Mouse (Mus musculus) midbrain, postnatal 0 days (tissue): ENCODE measurements around the gene Dap. TPM values are rescaled to one million over a fixed set of nuclear protein-coding genes. Genes with fewer than 3 reads are reported as not detected.

Experiments
- ATAC-seq: fragments of 200-750 bp; cut with Nextera tagmentation; 2 replicates; pipeline ENCODE4 v1.8.0; 2017; ENCODE audit warnings: moderate number of reproducible peaks, mild to moderate bottlenecking, moderate TSS enrichment, moderate library complexity; ENCODE audit not compliant: low FRiP score
- DNase-seq: peaks from one replicate; pipeline ENCODE4 v3.0.0-alpha.2; 2015; ENCODE audit warnings: low spot score
- H3K27ac ChIP-seq: fragments of 300-500 bp; sonication (generic); 2 replicates; pipeline ENCODE4 v1.5.1; 2014; ENCODE audit warnings: low read depth, mild to moderate bottlenecking, low read length, mixed read lengths
- H3K27me3 ChIP-seq: fragments of 300-500 bp; sonication (generic); 2 replicates; pipeline ENCODE4 v1.6.1; 2014; ENCODE audit warnings: low read length, control low read depth, mixed read lengths; ENCODE audit not compliant: insufficient read depth
- H3K36me3 ChIP-seq: fragments of 300-500 bp; sonication (generic); 2 replicates; pipeline ENCODE4 v1.6.1; 2014; ENCODE audit warnings: low read length, control low read depth, mixed read lengths; ENCODE audit not compliant: insufficient read depth
- H3K4me1 ChIP-seq: fragments of 300-500 bp; sonication (generic); 2 replicates; pipeline ENCODE4 v1.6.1; 2014; ENCODE audit warnings: mild to moderate bottlenecking, control low read depth, antibody characterized with exemption, low read length, mixed read lengths; ENCODE audit not compliant: insufficient read depth
- H3K4me2 ChIP-seq: fragments of 300-500 bp; sonication (generic); 2 replicates; pipeline ENCODE4 v1.6.1; 2014; ENCODE audit warnings: low read depth, mild to moderate bottlenecking, low read length, mixed read lengths; ENCODE audit not compliant: poor library complexity, severe bottlenecking
- H3K4me3 ChIP-seq: fragments of 300-500 bp; sonication (generic); 2 replicates; pipeline ENCODE4 v1.5.1; 2014; ENCODE audit warnings: low read depth, mild to moderate bottlenecking, low read length, moderate library complexity
- H3K9ac ChIP-seq: fragments of 300-500 bp; sonication (generic); replicated peaks from 2 replicates; pipeline ENCODE4 v1.6.1; 2014; ENCODE audit warnings: mild to moderate bottlenecking, low read length, moderate library complexity, mixed read lengths; ENCODE audit not compliant: poor library complexity, severe bottlenecking
- H3K9me3 ChIP-seq: fragments of 300-500 bp; sonication (generic); 2 replicates; pipeline ENCODE4 v1.6.1; 2016; ENCODE audit warnings: low read length, control low read depth
- CTCF ChIP-seq: IDR thresholded peaks from 2 replicates; pipeline ENCODE4 v1.5.1; 2016; ENCODE audit warnings: antibody characterized with exemption, mild to moderate bottlenecking
- WGBS: fragments of 180-500 bp; shearing (Covaris S2); extraction: QIAGEN DNeasy Blood & Tissue Kit; methylation state at CpG from one replicate; pipeline ENCODE4 v1.1.7; 2014; 5-methylcytosine and 5-hydroxymethylcytosine counted together
- polyA plus RNA-seq: library from polyadenylated mRNA; unstranded; fragments of >200 nt; fragmentation: Nextera tagmentation; extraction: Ambion mirVana; gene quantifications from 2 replicates; pipeline ENCODE4 v1.2.1, GENCODE M21; 2015
- total RNA-seq: library from RNA; depleted of rRNA; stranded (reverse); fragments of >200 nt; gene quantifications from 2 replicates; pipeline ENCODE4 v1.2.3, GENCODE M21; 2014

Dap gene
- total and polyA plus RNA-seq, 2 experiments from 2014 or later, result 22.1 to 26.1 TPM

DNA sequence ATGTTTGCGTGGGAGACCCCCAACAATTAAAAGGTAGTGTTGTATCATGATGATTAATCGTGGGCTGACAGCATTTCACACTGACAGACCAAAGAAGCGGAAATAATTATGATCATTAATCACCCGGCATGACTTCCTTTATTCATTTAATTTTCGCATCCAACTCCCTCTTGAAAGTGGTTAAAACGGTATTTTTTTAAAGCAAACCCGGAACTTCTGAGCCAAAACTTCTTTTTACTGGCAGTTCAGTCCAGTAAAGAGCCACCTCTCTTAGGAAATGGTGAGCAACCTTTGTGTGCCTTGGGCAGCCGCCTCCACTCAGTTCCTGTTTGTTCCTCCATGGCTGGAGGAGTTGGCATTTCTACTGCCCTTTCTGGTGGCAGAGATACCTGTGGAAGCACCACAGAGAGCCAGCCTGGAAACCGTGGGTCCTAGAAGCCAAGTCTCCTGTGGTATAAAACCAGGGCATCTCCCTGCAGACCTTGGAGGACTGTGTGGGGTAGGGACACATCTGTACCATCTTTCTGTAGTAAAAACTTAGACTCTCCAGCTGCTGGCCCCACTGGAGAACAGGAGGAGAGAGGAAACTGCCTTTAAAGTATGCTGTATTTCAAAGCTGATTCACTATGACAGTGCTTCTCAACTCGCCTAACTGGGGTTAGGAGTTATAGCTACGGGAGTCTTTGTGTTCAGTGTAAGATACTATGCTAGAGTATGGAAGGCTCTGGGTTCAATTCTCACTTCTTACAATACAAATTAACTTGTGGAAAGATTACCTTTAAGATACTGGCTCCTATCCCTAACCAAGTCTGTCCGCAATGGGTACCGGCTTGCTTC lies 910 bp downstream of the Dap start:
- Histone ChIP-seq H3K4me1 (no peaks in the 10 kb centered on the region), H3K4me3 (peak overlapping the region; percentile 79), H3K4me2 (peak overlapping the region; percentile 76), H3K27ac (peak overlapping the region; percentile 79; the same call in 1 of the 2 replicates), H3K9ac (peak overlapping the region; percentile 87), H3K9me3 (no peaks in the 10 kb centered on the region), H3K27me3 (no peaks in the 10 kb centered on the region), H3K36me3 (no peaks in the 10 kb centered on the region)
- no peak for TF ChIP-seq CTCF
- peak; percentile 50 for DNase-seq
- ATAC-seq, result no peak
- WGBS, result 35% methylated on average over 13 of the region's 13 CpGs

DNA sequence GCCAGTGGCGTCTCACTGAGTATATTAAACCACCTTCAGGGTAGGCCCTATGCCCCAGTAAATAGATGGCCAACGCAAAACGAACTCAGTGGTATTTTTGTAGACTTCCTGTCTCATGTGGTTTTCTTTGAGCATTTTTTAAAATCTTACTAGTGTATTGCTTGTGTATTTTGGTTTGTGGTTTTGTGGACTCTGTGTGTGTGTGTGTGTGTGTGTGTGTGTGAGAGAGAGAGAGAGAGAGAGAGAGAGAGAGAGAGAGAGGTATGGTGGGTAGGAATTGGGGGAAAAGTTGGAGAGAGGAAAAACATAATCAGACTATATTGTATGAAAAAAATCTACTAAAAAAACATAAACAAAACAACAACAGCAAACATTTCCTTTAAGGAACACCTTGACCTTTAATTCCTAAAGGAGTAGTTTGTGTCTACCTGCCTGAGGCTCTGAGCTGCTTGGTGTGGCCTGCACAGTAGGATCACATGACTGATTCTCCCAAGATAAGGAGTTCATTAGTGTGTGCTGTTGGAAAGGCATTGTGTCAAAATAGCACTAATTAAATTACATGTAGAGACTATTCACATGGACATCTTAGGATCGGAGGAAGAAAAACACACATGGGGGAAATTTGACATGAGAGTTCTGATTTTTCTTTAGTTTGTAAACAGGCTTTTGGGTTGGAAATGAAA lies 1.7 kb downstream of the Dap start:
- Histone ChIP-seq H3K27me3 (no peaks in the 10 kb centered on the region), H3K4me2 (peak overlapping the region; percentile 76), H3K4me1 (no peaks in the 10 kb centered on the region), H3K36me3 (no peaks in the 10 kb centered on the region), H3K27ac (no peak overlapping the region), H3K4me3 (no peak overlapping the region), H3K9me3 (no peaks in the 10 kb centered on the region), H3K9ac (no peak overlapping the region)
- DNase-seq, result no peak
- 86% methylated on average over 4 of the region's 4 CpGs for WGBS
- ATAC-seq, result no peak
- TF ChIP-seq CTCF, result no peak

GRCm38 (mm10) chr15:31226464-31226863 lies 2.4 kb downstream of the Dap start:
- H3K27ac ChIP-seq, result no peak overlapping the region
- no peaks in the 10 kb centered on the region for H3K9me3 ChIP-seq
- no peak overlapping the region for H3K4me2 ChIP-seq
- H3K36me3 ChIP-seq, result no peaks in the 10 kb centered on the region
- DNase-seq (no peak), ATAC-seq (no peak)
- H3K4me3 ChIP-seq, result no peak overlapping the region
- H3K9ac ChIP-seq, result no peak overlapping the region
- WGBS, result 82% methylated on average over 6 of the region's 6 CpGs
- TF ChIP-seq CTCF, result peak; percentile 7; the same call in 1 of the 2 replicates
- no peaks in the 10 kb centered on the region for H3K27me3 ChIP-seq
- H3K4me1 ChIP-seq, result no peaks in the 10 kb centered on the region

GRCm38 (mm10) chr15:31227793-31228192 lies 3.7 kb downstream of the Dap start:
- no peaks in the 10 kb centered on the region for H3K36me3 ChIP-seq
- no peak for TF ChIP-seq CTCF
- no peak for DNase-seq
- H3K27ac ChIP-seq, result no peak overlapping the region
- ATAC-seq, result no peak
- no peaks in the 10 kb centered on the region for H3K4me1 ChIP-seq
- no peak overlapping the region for H3K9ac ChIP-seq
- H3K9me3 ChIP-seq, result no peaks in the 10 kb centered on the region
- H3K27me3 ChIP-seq, result no peaks in the 10 kb centered on the region
- no peak overlapping the region for H3K4me2 ChIP-seq
- 90% methylated on average over 8 of the region's 8 CpGs for WGBS
- H3K4me3 ChIP-seq, result no peak overlapping the region

DNA sequence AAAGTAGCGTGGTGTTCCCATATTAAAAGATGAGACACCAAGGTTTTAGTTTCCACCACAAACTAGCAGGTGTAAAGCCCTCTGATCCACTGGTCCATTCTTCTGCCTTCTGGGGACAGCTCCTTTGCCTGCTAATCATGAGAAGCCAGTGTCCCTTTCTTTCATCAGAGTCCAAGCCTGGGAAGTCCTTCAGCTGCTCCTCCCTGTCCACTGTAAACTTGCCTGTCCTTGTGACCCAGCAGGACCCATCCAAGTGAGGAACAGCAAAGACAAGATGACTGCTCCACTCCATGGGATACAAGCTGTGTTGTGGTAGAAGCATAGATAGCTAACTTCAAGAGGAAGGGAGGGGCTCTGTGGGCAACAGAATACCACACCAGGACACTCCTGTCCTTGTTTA lies 8.9 kb downstream of the Dap start:
- WGBS, result 96% methylated on average over 1 of the region's 1 CpGs
- Histone ChIP-seq H3K9ac (no peak overlapping the region), H3K4me1 (no peaks in the 10 kb centered on the region), H3K36me3 (no peaks in the 10 kb centered on the region), H3K4me3 (no peak overlapping the region), H3K27me3 (no peaks in the 10 kb centered on the region), H3K9me3 (no peaks in the 10 kb centered on the region), H3K27ac (no peak overlapping the region), H3K4me2 (no peak overlapping the region)
- TF ChIP-seq CTCF, result no peak
- no peak for ATAC-seq
- DNase-seq, result no peak
